Mouse (Mus musculus) brain, adult 2 months (tissue): ENCODE measurements around the gene Sbk1.
A peak's percentile ranks its signal among the peaks of the same experiment; 100 is the strongest.
"Not testable (repeated sequence)": the region's sequence is repeated elsewhere in the genome, so short reads cannot be mapped to it uniquely, and the experiment has no call there.

Experiments
- DNase-seq: peaks from one replicate; pipeline ENCODE4 v3.0.0; 2011; ENCODE audit warnings: low read depth, low spot score

The Sbk1 gene

DNA sequence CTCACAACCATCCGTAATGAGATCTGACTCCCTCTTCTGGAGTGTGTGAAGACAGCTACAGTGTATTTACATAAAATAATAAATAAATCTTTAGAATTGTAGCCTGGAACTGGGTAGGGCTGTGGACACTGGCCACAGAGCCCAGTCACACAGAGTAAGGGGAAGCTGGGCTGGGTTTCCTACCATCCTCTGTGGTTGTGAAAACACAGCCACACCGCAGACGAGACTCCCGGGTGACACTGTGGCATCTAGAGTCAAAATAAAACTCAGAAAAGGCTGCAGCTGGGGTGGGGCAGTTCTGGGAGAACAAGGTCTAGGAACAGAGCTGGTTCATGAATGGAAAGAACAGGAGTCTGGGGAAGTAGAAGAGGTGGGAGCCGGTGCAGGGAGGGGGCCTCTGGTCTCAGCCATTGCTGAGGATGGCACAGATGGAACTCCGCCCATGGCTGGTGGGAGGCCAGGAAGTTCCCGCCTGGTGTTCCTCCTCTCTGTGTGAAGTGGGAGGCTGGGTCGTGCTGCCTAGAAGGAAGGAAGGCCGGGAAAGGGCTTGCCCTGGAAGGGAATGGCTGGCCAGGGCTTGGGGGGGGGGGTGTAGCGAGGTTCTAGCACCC, 15.2 kb downstream of the Sbk1 start:
- DNase-seq: peak; percentile 85

DNA sequence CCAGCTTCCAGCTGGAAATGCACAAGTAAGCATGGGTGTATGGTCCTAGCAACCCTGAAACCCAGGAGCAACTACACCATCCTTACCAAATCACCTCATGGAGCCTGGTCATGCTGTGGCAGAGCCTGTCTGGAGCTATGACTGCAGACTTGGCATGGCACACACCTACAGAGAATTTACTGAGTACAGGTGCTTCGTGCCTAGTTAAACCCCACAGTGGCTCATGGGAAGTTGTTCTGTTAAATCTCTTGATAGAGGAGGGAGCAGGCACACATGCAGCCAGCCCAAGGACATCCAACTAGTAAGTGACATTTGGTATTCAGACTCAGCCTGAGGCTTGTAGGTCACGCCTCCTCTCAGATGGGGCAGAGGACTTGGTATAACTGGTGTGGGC, 15.7 kb downstream of the Sbk1 start:
- DNase-seq: peak; percentile 70

DNA sequence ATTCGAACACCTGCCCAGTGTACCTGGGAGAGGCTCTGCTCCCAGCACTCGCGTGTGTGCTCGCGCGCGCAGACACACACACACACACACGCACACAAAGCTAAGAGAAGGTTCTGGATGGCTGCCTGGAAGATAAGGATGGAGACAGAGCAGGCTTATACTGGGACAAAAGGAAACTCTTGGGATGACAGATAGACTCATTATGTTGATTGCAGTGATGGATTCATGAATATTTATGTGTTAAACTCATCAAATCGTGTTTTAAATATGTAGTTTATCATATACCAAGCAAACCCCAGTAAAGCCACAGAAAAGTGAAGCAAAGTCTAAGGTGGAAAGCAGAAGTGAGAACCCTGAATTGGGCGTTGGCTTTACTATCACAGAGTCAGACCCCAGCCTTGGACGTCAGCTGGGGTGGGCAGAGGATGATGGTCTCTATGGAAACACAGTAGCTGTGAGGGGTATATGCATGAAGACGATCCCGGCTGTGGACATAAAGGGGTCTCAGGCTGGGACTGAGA, 16.2 kb downstream of the Sbk1 start:
- DNase-seq: peak; percentile 57

DNA sequence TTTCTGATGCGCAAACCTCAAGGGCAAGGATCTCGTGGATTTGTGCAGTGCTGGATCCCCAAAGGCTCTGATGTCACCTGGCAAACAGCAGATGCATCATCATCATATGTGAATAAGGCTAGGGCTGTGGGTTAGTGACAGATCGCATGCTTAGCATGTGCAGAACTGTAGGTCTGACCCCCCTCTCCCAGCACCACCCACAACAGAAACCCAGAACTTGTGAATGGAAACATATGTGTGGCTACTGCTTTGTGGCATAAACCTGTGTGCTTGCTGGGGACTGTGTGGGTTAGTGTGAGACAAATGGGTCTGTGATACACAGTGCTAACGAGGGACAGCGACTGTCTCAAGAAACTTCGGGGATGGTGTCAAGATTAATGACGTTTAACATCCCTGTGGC, 17.0 kb downstream of the Sbk1 start:
- DNase-seq: no peak

DNA sequence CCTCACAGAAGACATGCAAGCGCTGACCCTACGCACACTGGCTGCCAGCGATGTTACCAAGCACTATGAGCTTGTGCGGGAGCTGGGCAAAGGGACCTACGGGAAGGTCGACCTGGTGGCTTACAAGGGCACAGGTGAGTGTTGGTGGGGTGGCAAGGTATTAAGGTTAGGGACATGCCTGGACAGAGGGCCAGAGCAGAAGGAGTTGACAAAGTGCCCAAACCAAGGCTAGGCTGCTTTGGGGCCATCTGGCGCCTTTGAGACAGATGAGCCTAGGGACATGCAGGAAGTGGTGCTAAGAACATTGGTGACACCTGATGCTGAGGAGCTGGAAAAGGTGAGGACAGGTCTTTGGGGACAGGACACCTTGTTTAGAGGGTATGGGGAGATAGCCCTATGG, 17.5 kb downstream of the Sbk1 start:
- DNase-seq: peak; percentile 82

DNA sequence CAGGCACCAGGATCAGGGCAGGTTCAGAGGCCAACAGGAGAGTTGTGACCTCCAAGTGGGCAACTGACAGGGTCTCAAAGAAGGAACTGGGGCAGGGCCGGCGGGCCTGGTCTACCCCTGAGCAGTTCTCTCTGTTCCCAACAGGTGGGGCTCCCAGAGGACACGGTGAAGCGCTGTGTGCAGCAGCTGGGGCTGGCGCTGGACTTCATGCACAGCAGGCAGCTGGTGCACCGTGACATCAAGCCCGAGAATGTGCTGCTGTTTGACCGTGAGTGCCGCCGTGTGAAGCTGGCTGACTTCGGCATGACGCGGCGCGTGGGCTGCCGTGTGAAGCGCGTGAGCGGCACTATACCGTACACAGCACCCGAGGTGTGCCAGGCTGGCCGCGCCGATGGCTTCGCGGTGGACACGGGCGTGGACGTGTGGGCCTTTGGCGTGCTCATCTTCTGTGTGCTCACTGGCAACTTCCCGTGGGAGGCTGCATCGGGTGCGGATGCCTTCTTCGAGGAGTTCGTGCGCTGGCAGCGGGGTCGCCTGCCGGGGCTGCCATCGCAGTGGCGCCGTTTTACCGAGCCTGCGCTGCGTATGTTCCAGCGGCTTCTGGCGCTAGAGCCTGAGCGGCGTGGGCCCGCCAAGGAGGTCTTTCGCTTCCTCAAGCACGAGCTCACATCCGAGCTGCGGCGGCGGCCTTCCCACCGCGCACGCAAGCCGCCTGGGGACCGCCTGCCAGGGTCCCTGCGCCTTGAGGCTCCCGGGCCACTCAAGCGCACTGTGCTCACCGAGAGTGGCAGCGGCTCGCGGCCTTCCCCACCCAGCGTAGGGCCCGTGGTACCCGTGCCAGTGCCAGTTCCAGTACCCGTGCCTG, 19.5 kb downstream of the Sbk1 start:
- DNase-seq: no peak

DNA sequence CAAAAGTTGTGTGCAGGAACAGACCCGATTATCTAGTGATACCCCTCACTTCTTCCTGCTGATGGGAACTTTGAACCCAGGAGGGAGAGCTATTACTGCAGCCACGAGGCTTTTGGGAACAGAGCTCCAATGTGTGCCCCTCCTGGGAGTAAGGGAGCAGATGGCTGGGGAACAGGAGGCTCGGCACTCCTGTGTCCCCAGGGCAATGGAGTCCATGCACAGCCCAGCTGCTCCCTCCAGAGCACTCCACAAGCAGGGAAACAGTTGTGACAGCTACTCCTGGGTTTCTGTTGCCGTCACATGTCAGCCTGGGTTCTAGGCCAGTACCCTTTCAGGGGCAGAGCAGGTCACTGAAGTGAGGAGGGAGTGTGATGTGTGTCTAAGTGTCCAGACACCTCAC, 20.7 kb downstream of the Sbk1 start:
- no peak for DNase-seq

DNA sequence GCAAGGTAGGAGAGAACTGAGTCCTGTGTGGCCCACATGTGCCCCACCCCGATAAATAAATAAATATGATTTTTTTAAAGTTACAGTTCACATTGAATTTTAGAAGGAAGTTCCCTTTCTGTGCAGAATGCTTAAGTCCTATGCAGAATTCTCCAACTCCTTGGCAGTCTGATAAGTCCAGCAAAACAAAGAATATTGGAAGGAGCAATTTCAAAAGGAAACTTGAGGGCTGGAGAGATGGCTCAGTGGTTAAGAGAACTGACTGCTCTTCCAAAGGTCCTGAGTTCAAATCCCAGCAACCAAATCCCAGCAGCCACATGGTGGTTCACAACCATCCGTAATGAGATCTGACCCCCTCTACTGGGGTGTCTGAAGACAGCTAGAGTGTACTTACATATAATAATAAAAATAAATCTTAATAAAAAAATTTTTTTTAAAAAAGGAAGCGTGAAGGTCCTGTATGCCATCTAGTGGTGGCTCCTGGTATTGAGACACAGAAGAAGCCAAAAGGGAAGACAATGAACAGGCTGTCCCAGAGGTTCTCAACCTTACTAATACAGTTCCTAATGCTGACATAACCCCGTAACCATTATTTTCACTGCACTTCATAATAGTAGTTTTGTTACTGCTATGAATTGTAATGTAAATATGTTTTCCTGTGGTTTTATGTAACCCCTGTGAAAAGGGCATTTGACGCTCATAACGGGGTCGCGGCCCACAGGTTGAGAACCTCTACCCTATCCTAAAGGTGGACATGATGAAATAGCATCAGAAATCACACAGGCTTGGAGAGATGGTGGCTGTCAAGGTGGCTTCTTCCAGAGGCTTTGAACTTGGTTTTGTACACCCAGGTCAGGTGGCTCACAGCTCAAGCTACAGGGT, 25.4 kb downstream of the Sbk1 start:
- DNase-seq: peak; percentile 82

DNA sequence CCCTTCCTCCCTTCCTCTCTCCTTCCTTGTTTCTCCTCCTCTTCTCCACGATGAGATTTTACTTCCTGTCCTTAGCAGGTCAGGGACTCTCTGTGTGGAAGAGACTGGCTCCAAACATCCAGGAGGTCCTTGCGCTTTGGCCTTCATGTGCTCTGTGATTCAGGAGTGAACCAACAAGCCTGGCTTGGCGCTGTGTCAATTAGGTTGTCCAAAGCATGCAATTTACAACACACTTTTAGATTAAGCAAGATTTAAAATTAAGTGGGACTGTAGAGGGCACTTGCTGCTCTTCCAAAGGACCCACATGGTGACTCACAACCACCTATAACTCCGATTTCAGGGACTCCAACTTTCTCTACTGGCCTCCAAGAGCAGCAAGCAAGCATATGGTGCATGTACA, 26.4 kb downstream of the Sbk1 start:
- DNase-seq: no peak

DNA sequence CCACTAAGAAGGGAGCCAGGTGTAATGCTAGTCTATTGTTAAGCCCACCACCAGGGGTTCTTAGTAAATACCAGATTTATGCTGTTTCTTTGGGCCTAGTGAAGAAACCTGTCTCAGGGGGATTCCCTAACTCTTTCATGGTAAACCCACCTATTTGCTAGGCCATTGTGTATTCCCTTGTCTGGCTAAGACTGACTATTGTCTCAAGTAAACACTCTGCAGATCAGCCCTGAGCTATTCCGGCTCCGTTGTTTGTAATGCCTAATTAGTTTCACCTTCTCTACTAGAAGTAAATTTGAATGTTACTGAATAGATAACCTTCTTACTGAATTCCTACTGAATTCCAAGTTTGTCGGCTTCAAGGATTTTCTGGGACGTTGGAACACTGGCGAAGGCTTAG, 29.4 kb downstream of the Sbk1 start:
- DNase-seq: not testable (repeated sequence)

DNA sequence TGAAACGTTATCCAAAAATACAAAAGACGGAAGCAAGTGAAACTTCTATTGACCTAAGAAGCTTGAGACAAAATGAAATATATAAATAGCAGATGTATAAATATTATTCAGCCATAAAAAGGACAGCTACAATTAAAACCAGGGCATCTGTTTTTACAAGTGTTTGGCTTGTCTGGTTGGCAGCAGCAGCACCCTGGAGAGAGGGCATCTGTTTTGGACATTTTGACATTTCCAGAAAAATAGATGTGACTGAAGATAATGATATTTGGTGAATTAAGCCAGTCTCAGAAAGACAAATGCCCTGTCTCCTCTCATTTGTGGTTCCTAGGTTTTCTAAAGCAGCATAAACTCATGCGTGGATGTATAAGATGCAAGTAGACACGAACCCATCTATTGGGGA, 39.4 kb downstream of the Sbk1 start:
- peak; percentile 81 for DNase-seq

DNA sequence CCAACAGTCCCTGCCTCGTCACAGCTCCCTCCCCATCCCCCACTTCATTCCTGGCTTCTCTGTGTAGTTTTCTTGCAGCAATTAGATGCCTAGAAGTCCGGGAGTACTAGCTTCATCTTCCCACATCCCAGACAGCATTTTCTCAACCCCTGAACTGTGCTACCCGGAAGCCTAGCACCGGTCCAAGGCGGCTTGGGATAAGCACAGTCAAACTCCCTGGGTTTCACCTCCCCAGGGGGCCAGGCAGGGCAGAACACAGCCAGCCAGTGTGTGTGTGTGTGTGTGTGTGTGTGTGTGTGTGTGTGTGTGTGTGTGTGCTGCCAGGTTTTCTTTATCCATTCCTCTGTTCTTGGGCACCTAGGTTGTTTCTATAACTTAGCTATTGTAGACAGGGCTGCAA, 40.9 kb downstream of the Sbk1 start:
- no peak for DNase-seq

DNA sequence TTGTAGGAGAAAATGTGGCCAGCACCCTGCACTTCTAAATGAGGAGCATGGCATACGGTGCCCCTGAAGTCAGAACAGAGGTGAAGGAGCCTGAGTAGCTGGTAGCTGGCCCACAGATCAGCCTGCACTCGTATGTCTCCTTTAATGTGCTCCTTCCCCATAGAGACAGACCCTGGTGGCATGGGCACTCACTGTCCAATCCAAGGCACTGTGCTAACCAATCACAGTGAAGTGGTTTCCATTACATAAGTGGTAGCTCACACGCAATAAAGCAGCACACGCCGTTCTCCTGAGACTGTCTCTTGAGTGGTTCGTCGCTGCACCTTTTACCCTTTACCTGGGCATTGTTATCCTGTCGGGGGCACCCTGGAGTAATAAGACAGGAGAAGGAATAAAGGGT, 41.9 kb downstream of the Sbk1 start:
- peak; percentile 46 for DNase-seq

DNA sequence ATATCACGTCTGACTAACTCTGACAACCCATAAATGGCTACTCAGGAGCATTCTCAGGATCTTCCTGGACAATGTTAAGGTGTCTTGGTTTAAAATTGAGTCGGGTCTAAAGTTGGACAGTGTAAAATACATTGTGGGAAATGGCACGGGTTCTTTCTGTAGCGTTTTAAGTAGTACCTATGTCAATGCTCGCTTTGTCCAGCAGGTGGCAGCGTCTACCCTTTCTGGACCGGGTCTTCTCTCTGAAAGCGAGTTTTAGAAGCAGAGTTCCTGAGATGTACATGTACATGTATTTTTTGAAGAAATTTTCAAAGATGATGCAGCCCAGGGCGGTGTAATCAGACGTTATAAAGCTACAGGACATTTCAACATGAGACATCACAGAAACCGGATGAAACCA, 51.3 kb downstream of the Sbk1 start:
- DNase-seq: peak; percentile 90

DNA sequence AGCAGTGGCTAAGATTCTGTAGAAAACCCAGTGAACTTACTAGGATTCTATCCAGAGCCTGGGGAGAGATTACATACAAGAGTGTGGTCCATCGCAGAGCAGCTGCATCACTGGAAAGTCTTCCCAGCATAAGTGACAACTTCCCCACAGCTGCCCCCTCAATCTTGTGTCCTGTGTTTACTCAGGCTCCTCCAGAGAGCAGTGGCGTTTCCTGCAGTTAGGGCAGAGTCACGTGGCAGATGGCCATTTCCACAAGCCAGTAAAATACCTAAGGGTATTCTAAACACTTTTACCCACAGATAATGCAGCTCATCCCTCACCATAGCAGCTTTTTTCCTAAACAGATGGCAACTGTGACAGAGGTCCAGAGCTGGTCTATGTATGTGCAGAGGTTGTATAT, 52.4 kb downstream of the Sbk1 start:
- DNase-seq: no peak

DNA sequence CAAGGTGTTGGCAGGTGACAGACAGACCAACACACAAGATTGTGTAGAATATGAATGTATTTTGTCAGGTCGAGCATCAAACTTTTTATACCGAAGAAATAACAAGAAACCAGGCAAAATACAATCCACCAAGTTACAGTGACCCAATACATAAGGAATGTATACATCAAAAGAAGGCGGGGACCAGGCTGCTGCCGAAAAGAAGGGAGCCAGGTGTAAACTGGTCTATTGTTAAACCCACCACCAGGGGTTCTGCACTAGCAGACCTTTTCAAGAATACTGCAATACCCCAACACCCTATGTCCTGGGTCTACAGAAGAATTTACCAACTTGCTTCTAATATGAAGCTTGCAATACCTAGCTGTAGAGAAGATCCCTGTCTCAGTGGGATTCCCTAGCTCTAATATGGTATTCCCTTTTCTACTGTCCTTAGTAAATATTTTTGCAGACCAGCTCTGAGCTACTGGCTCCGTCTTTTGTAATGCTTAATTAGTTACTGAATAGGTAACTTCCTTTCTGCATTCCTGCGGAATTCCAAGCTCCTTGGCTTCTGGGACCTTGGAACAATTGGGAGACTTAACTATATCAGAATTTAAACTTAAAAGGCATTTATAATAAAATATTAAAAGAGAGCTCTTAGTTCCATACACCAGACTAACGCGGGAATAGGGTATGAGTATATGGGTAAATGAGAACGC, 53.3 kb downstream of the Sbk1 start:
- DNase-seq: not testable (repeated sequence)

DNA sequence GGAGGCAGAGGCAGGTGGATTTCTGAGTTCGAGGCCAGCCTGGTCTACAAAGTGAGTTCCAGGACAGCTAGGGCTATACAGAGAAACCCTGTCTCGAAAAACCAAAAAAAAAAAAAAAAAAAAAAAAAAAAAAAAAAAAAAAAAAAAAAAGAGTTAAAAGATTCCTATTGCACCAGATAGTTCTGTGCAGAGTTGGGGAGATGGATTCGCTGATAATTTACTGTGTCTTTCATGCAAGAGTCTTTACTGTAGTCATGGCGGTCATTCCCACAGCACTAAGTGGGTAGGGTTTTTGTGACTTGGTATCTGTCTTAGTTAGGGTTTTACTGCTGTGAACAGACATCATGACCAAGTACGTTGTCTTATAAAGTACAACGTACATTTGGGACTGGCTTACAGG, 56.4 kb downstream of the Sbk1 start:
- DNase-seq: not testable (repeated sequence)

DNA sequence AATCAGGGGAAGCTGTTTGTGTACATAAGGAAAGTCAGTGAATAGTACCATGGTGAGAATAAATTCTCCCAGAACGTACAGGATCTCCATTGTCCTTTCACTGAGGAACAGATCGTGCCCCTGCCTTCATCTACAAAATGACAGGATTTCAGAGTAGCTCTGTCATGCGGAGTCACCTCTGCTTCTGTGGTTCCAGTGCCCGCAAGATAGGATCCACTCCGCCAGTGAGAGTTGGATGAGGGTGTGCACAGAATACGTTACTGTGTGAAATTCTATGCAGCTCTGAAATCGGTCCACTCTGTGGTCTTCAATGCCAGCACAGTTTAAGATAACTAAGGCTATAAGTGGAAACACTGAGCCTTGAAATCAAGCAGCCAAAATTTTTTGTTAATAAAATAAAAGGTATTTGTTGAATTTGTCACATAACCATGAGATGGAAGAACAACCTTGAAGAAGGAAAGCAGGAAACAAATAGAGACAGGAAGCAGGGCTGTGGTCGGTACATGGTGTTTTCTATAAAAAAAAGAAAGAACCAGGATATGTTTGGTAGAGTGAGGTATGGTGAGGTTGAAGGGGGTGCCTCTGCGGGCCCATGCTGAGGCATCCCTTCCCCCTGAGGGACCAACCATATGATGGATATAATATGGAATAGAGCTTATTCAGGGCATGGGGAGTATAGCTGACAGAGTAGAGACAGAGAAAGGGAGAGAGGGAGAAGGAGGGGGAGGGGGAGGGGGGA, 57.7 kb downstream of the Sbk1 start:
- no peak for DNase-seq

DNA sequence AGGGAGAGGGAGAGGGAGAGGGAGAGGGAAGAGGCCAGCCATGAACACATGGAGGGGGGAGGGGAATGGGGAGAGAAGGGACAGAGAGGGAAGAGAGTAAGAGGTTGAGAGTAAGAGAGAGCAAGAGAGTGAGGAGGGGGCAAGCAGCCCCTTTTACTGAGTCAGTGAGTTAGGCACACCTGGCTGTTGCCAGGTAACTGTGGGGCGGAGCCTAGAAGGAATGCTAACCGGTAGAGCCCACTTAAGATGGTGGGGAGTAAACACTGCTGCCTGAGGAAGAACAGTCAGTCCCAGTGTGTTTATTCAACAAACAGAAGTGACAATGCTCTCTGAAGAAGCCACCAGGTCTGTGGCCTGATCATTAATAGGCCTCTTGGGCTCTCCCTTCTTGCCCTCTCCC, 58.3 kb downstream of the Sbk1 start:
- no peak for DNase-seq

DNA sequence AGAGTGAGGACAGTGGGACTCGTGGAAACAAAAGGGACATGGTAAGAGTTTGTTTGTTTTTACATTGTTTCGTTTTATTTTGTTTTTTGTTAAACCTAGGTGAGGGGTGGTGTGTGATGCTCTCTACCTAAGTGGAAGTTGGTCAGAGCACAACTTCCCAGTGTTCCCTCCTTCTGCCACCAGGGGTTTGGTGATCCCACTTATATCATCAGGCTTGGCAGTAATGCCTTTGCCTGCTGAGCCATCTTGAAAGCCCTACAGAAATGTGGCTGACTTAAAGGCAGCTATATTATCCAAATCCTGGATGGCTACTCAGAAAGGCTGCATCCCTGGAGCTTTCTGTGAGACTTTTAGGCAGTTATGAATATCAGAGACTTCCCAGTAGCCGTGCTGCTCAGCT, 60.3 kb downstream of the Sbk1 start:
- DNase-seq: no peak

DNA sequence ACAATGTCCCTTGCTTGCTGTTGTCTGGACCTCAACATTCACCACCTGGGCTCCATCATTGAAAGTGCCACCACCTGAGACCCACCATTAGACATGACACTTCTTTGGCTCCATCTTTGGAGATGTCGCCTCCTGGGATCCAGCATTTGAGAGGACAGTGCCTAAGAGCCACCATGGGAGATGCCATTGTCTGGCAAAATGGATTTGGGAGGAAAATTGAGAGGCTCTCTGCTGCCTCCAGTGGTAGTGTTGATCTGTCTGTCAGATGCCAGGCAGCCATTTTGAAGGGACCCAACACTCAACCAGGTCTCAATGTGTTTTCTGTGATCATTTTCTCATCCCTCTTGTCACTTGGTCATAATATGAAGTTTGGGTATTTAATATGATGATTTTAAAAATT, 63.1 kb downstream of the Sbk1 start:
- no peak for DNase-seq
